Mouse (Mus musculus) yolk sac, embryonic 10.5 days (tissue): Measurements from ENCODE around the gene Gm21943.
"Not testable (repeated sequence)": the region's sequence is repeated elsewhere in the genome, so short reads cannot be mapped to it uniquely, and the experiment has no call there.

Experiments
- DNase-seq: peaks from one replicate; pipeline ENCODE4 v3.0.0-alpha.2; 2017; ENCODE audit warnings: low spot score

Gm21943 gene

GRCm38 (mm10) chrY:57533644-57534043, at the start of gene Gm21943:
Gm21943 (minus strand) TSS chrY:57533744.
- not testable (repeated sequence) for DNase-seq
